Comparison of ENCODE assay signal across 8 mouse cellular contexts in the genomic region with DNA sequence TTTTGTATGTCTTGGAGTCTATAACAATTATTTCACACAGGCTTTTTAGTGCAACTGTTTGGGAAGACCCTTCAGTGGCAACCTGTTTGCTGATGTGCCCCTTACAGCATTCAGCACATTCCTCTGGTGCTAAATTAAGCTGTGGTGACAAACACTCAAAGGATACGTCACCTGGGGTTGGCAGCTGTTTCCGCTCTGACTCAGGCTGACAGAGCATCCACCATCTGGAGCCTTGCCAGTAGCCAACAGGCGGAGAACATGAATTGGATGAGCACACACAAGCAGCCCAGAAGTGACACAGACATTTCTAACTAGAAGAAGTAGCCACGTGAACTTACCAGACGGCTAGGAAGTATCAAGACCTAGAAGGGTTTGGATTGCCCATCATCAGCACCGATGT. TPM values are rescaled to one million over a fixed set of nuclear protein-coding genes. Genes with fewer than 3 reads are reported as not detected.
A peak's percentile ranks its signal among the peaks of the same experiment; 100 is the strongest.
DNase-seq lines count a peak whose midpoint lies in the region; ATAC-seq lines count a peak whose summit lies in the region.

No protein-coding gene starts in this region.

- no peaks in the 10 kb centered on the region for H3K36me3 ChIP-seq in heart, embryonic 10.5 days

- peak; percentile 80 for ATAC-seq in common myeloid progenitor, adult 5-6 weeks (replicated peaks; ENCODE audit: low read depth, poor library complexity, severe bottlenecking)
- peak; percentile 29; the same call in 1 of the 2 replicates for ATAC-seq in megakaryocyte-erythroid progenitor cell, adult 5-6 weeks (replicated peaks; ENCODE audit: low FRiP score, low TSS enrichment, poor library complexity, severe bottlenecking)
- no peak for ATAC-seq in erythroid progenitor cell, adult 5-6 weeks (replicated peaks; ENCODE audit: low FRiP score, poor library complexity, severe bottlenecking)

- no peak overlapping the region for H3K4me3 ChIP-seq in heart, embryonic 10.5 days

- no peaks in the 10 kb centered on the region for H3K27me3 ChIP-seq in heart, embryonic 10.5 days (ENCODE audit: insufficient read depth, poor library complexity, severe bottlenecking)

- peak; percentile 34 for DNase-seq in urinary bladder, postnatal 14 days (ENCODE audit: low spot score)
- no peak for DNase-seq in urinary bladder, adult 18-20 months (ENCODE audit: low spot score in 2 of 2)
- DNase-seq in heart, embryonic 10.5 days (ENCODE audit: low spot score): peak; percentile 89
- DNase-seq in layer of hippocampus, adult 11-12 months (ENCODE audit: low spot score): peak; percentile 67
- no peak for DNase-seq in cerebellum, adult 8-10 months

- H3K9me3 ChIP-seq in heart, embryonic 10.5 days: no peaks in the 10 kb centered on the region

- peak overlapping the region; percentile 5; the same call in 1 of the 2 replicates for H3K27ac ChIP-seq in heart, embryonic 10.5 days

- 44% methylated on average over 6 of the region's 6 CpGs for WGBS in heart, embryonic 10.5 days

- H3K4me1 ChIP-seq in heart, embryonic 10.5 days: peaks cover 48% of the 10 kb centered on the region

RNA-seq across cellular contexts. Expression of gene Ankrd6, which starts 44.0 kb away (rescaled TPM):
- total RNA-seq in common myeloid progenitor, adult 5-6 weeks (2017): 1.7 and 1.9 TPM in 2 replicates
- polyA plus RNA-seq in heart, embryonic 10.5 days (2016; fragmentation: Nextera tagmentation; extraction: Ambion mirVana): 8.3 and 8.4 TPM in 2 replicates
- 4.2 and 9.0 TPM in 2 replicates for total RNA-seq in megakaryocyte-erythroid progenitor cell, adult 5-6 weeks (2014; fragmentation: Nextera tagmentation)
- total RNA-seq in megakaryocyte-erythroid progenitor cell, adult 5-6 weeks (2017): 1.3 and 3.1 TPM in 2 replicates
- 0.84 and 3.2 TPM in 2 replicates for total RNA-seq in erythroid progenitor cell, adult 5-6 weeks (2015; ENCODE audit: low replicate concordance)
- 0.91 and 1.4 TPM in 2 replicates for total RNA-seq in erythroid progenitor cell, adult 5-6 weeks (2017; ENCODE audit: low replicate concordance)

Comparison
In these comparisons a context has a peak if more than half of its experiments do, and no peak if none do; other contexts are left out.
1. DNase-seq: peak in urinary bladder, postnatal 14 days (single experiment), heart, embryonic 10.5 days (single experiment) and layer of hippocampus, adult 11-12 months (single experiment); none in urinary bladder, adult 18-20 months (0 of 2) and cerebellum, adult 8-10 months (single experiment).